In genomic region chr6:143609100-143609499, GRCm38 (mm10) we compare ENCODE assay signal across 8 mouse cellular contexts.
DNase-seq lines count a peak whose midpoint lies in the region; ATAC-seq and TF ChIP-seq lines count a peak whose summit lies in the region.

No protein-coding gene starts in this region.

- no peak overlapping the region for H3K9ac ChIP-seq in lung, postnatal 0 days (replicated peaks; ENCODE audit: low read depth)

- H3K36me3 ChIP-seq in lung, postnatal 0 days (ENCODE audit: insufficient read depth, low read length): no peaks in the 10 kb centered on the region

- 70% methylated on average over 1 of the region's 1 CpGs for WGBS in cerebellum, adult 2 months
- 91% methylated on average over 1 of the region's 1 CpGs for WGBS in lung, postnatal 0 days

- TF ChIP-seq CTCF in cerebellum, adult 2 months (IDR thresholded peaks at IDR 0.05; ENCODE audit: borderline replicate concordance, insufficient read depth, low read depth, low read length): peak; percentile 58; the same call in 1 of the 2 replicates
- peak; percentile 81 for TF ChIP-seq CTCF in lung, postnatal 0 days (IDR thresholded peaks at IDR 0.05)
- TF ChIP-seq CTCF in cortical plate, adult 2 months (IDR thresholded peaks at IDR 0.05; ENCODE audit: extremely low read depth, insufficient read depth, low read length): peak; percentile 51; the same call in 1 of the 2 replicates

- H3K4me3 ChIP-seq in cerebellum, adult 2 months (replicated peaks; ENCODE audit: insufficient read depth, low read depth, low read length): no peak overlapping the region
- H3K4me3 ChIP-seq in lung, postnatal 0 days (ENCODE audit: low read depth, low read length): no peak overlapping the region
- H3K4me3 ChIP-seq in cortical plate, adult 2 months (ENCODE audit: insufficient read depth, low read length): no peak overlapping the region

- no peak for ATAC-seq in lung, postnatal 0 days
- peak; percentile 87 for ATAC-seq in megakaryocyte-erythroid progenitor cell, adult 5-6 weeks (replicated peaks; ENCODE audit: low FRiP score, low TSS enrichment, poor library complexity, severe bottlenecking)

- no peak for TF ChIP-seq EP300 in lung, postnatal 0 days (IDR thresholded peaks at IDR 0.05)

- H3K27ac ChIP-seq in cerebellum, adult 2 months (ENCODE audit: insufficient read depth, low read length): no peak overlapping the region
- no peak overlapping the region for H3K27ac ChIP-seq in lung, postnatal 0 days (ENCODE audit: low read length)
- no peak overlapping the region for H3K27ac ChIP-seq in cortical plate, adult 2 months (ENCODE audit: insufficient read depth, low read length)

- H3K27me3 ChIP-seq in cerebellum, adult 2 months (ENCODE audit: control insufficient read depth, insufficient read depth, low read length): no peaks in the 10 kb centered on the region
- no peaks in the 10 kb centered on the region for H3K27me3 ChIP-seq in lung, postnatal 0 days (replicated peaks; ENCODE audit: insufficient read depth, low read length)

- H3K9me3 ChIP-seq in lung, postnatal 0 days (ENCODE audit: low read length): no peaks in the 10 kb centered on the region

- no peaks in the 10 kb centered on the region for H3K4me1 ChIP-seq in cerebellum, adult 2 months (ENCODE audit: control insufficient read depth, insufficient read depth, low read length)
- H3K4me1 ChIP-seq in lung, postnatal 0 days (ENCODE audit: insufficient read depth, low read depth, low read length): peaks cover 3% of the 10 kb centered on the region; the same call in 1 of the 2 replicates
- no peaks in the 10 kb centered on the region for H3K4me1 ChIP-seq in cortical plate, adult 2 months (ENCODE audit: control insufficient read depth, insufficient read depth, low read length)

- TF ChIP-seq POLR2A in cerebellum, adult 2 months (IDR thresholded peaks at IDR 0.05; ENCODE audit: borderline replicate concordance, insufficient read depth, low read length): no peak
- TF ChIP-seq POLR2A in cortical plate, adult 2 months (IDR thresholded peaks at IDR 0.05; ENCODE audit: extremely low read depth, insufficient read depth, low read length): no peak

- no peak overlapping the region for H3K4me2 ChIP-seq in lung, postnatal 0 days (replicated peaks; ENCODE audit: low read depth, low read length)

- peak in 1 of 2 experiments; percentile 3 for DNase-seq in cerebellum, adult 2 months
- no peak for DNase-seq in cerebellum, adult 8-10 months
- DNase-seq in lung, postnatal 0 days (ENCODE audit: low spot score): peak; percentile 65
- DNase-seq in lung, postnatal 10 days: no peak
- DNase-seq in right cerebral cortex, postnatal 4 days: no peak
- no peak for DNase-seq in gastrocnemius, adult 8-10 months (ENCODE audit: low spot score in 2 of 2)
